Mouse (Mus musculus): ENCODE measurements at regions not wholly inside any gene's neighbourhood (a gene's known extent, or its start where the extent isn't known, plus 50 kb on each side); places are given as distances from the start of the nearest gene placed in this dataset.

DNA sequence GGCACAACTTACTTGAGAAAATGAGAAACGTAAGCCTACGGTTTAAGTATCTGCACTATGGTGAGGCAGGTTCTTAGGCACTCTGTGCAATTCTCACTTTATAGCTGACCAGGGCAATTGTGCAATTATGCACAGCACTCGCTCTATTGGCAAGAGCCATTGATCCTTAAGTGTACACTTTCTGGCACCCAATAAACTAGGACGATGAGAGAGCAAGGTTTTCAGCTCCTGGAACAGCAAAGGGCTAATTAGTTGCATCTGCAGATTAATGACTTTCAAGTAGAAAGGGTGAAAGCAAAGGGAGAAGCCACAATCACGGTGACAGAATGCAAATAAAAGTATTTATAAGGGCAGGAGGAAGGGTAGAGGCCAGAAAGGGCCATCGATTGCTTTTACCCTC, 185.4 kb upstream of the Gm10306 start:
- Histone ChIP-seq H3K9ac (replicated peaks; ENCODE audit: low read depth, low read length) (no peak overlapping the region), H3K27me3 (ENCODE audit: control insufficient read depth, insufficient read depth, low read length) (no peaks in the 10 kb centered on the region), H3K4me1 (ENCODE audit: control insufficient read depth, insufficient read depth) (no peaks in the 10 kb centered on the region), H3K9me3 (replicated peaks; ENCODE audit: control insufficient read depth, low read length) (no peaks in the 10 kb centered on the region), H3K4me2 (ENCODE audit: low read depth, low read length) (no peak overlapping the region), H3K4me3 (ENCODE audit: low read depth, low read length) (no peak overlapping the region), H3K36me3 (replicated peaks; ENCODE audit: control insufficient read depth, insufficient read depth, low read length) (no peaks in the 10 kb centered on the region), H3K27ac (ENCODE audit: low read depth) (no peak overlapping the region)
- WGBS: 73% methylated on average over 6 of the region's 6 CpGs
- ATAC-seq (ENCODE audit: insufficient read depth, low read depth): no peak
- no peak for DNase-seq (ENCODE audit: low spot score)
- TF ChIP-seq EP300 (IDR thresholded peaks at IDR 0.05; ENCODE audit: low read depth) (no peak), CTCF (IDR thresholded peaks at IDR 0.05; ENCODE audit: low read depth) (no peak)

GRCm38 (mm10) chr4:94376256-94376655, 180.1 kb upstream of the Gm10306 start:
- DNase-seq (ENCODE audit: low spot score) (no peak), ATAC-seq (ENCODE audit: insufficient read depth, low read depth) (no peak)
- WGBS: 83% methylated on average over 1 of the region's 1 CpGs
- TF ChIP-seq CTCF (IDR thresholded peaks at IDR 0.05; ENCODE audit: low read depth) (no peak), EP300 (IDR thresholded peaks at IDR 0.05; ENCODE audit: low read depth) (no peak)
- H3K4me3 ChIP-seq (ENCODE audit: low read depth, low read length): no peak overlapping the region
- H3K4me1 ChIP-seq (ENCODE audit: control insufficient read depth, insufficient read depth): no peaks in the 10 kb centered on the region
- H3K27me3 ChIP-seq (ENCODE audit: control insufficient read depth, insufficient read depth, low read length): no peaks in the 10 kb centered on the region
- no peaks in the 10 kb centered on the region for H3K36me3 ChIP-seq (replicated peaks; ENCODE audit: control insufficient read depth, insufficient read depth, low read length)
- no peak overlapping the region for H3K4me2 ChIP-seq (ENCODE audit: low read depth, low read length)
- no peak overlapping the region for H3K27ac ChIP-seq (ENCODE audit: low read depth)
- no peak overlapping the region for H3K9ac ChIP-seq (replicated peaks; ENCODE audit: low read depth, low read length)
- no peaks in the 10 kb centered on the region for H3K9me3 ChIP-seq (replicated peaks; ENCODE audit: control insufficient read depth, low read length)

GRCm38 (mm10) chr4:94385703-94386102, 170.6 kb upstream of the Gm10306 start:
- ATAC-seq (ENCODE audit: insufficient read depth, low read depth) (no peak), DNase-seq (ENCODE audit: low spot score) (no peak)
- Histone ChIP-seq H3K27ac (ENCODE audit: low read depth) (no peak overlapping the region), H3K27me3 (ENCODE audit: control insufficient read depth, insufficient read depth, low read length) (no peaks in the 10 kb centered on the region), H3K4me3 (ENCODE audit: low read depth, low read length) (no peak overlapping the region), H3K4me2 (ENCODE audit: low read depth, low read length) (no peak overlapping the region), H3K4me1 (ENCODE audit: control insufficient read depth, insufficient read depth) (no peaks in the 10 kb centered on the region), H3K36me3 (replicated peaks; ENCODE audit: control insufficient read depth, insufficient read depth, low read length) (no peaks in the 10 kb centered on the region), H3K9ac (replicated peaks; ENCODE audit: low read depth, low read length) (no peak overlapping the region), H3K9me3 (replicated peaks; ENCODE audit: control insufficient read depth, low read length) (no peaks in the 10 kb centered on the region)
- 44% methylated on average over 7 of the region's 7 CpGs for WGBS
- TF ChIP-seq EP300 (IDR thresholded peaks at IDR 0.05; ENCODE audit: low read depth) (no peak), CTCF (IDR thresholded peaks at IDR 0.05; ENCODE audit: low read depth) (no peak)

GRCm38 (mm10) chr4:94388317-94388716, 168.0 kb upstream of the Gm10306 start:
- TF ChIP-seq CTCF (IDR thresholded peaks at IDR 0.05; ENCODE audit: low read depth): no peak
- TF ChIP-seq EP300 (IDR thresholded peaks at IDR 0.05; ENCODE audit: low read depth): no peak

GRCm38 (mm10) chr4:94394462-94394861, 161.9 kb upstream of the Gm10306 start:
- DNase-seq (ENCODE audit: low spot score) (no peak), ATAC-seq (ENCODE audit: insufficient read depth, low read depth) (no peak)
- no peak overlapping the region for H3K27ac ChIP-seq (ENCODE audit: low read depth)
- WGBS: 64% methylated on average over 2 of the region's 2 CpGs
- H3K4me1 ChIP-seq (ENCODE audit: control insufficient read depth, insufficient read depth): no peaks in the 10 kb centered on the region
- no peak for TF ChIP-seq EP300 (IDR thresholded peaks at IDR 0.05; ENCODE audit: low read depth)
- no peak for TF ChIP-seq CTCF (IDR thresholded peaks at IDR 0.05; ENCODE audit: low read depth)
- no peaks in the 10 kb centered on the region for H3K27me3 ChIP-seq (ENCODE audit: control insufficient read depth, insufficient read depth, low read length)
- H3K4me3 ChIP-seq (ENCODE audit: low read depth, low read length): no peak overlapping the region
- no peaks in the 10 kb centered on the region for H3K9me3 ChIP-seq (replicated peaks; ENCODE audit: control insufficient read depth, low read length)
- no peak overlapping the region for H3K9ac ChIP-seq (replicated peaks; ENCODE audit: low read depth, low read length)
- no peak overlapping the region for H3K4me2 ChIP-seq (ENCODE audit: low read depth, low read length)
- no peaks in the 10 kb centered on the region for H3K36me3 ChIP-seq (replicated peaks; ENCODE audit: control insufficient read depth, insufficient read depth, low read length)

More at GRCm38 (mm10) chr4:94388317-94388716, 168.0 kb upstream of the Gm10306 start:
- H3K4me3 ChIP-seq (ENCODE audit: low read depth, low read length): no peak overlapping the region
- H3K9me3 ChIP-seq (replicated peaks; ENCODE audit: control insufficient read depth, low read length): no peaks in the 10 kb centered on the region
- ATAC-seq (ENCODE audit: insufficient read depth, low read depth) (no peak), DNase-seq (ENCODE audit: low spot score) (no peak)
- H3K4me2 ChIP-seq (ENCODE audit: low read depth, low read length): no peak overlapping the region
- no peaks in the 10 kb centered on the region for H3K4me1 ChIP-seq (ENCODE audit: control insufficient read depth, insufficient read depth)
- no peaks in the 10 kb centered on the region for H3K27me3 ChIP-seq (ENCODE audit: control insufficient read depth, insufficient read depth, low read length)
- no peaks in the 10 kb centered on the region for H3K36me3 ChIP-seq (replicated peaks; ENCODE audit: control insufficient read depth, insufficient read depth, low read length)
- no peak overlapping the region for H3K27ac ChIP-seq (ENCODE audit: low read depth)
- no peak overlapping the region for H3K9ac ChIP-seq (replicated peaks; ENCODE audit: low read depth, low read length)
- 45% methylated on average over 2 of the region's 2 CpGs for WGBS

- Histone ChIP-seq H3K27me3 (ENCODE audit: control insufficient read depth, insufficient read depth, low read length) (no peaks in the 10 kb centered on the region), H3K9me3 (replicated peaks; ENCODE audit: control insufficient read depth, low read length) (no peaks in the 10 kb centered on the region), H3K4me2 (ENCODE audit: low read depth, low read length) (no peak overlapping the region), H3K9ac (replicated peaks; ENCODE audit: low read depth, low read length) (no peak overlapping the region), H3K4me3 (ENCODE audit: low read depth, low read length) (no peak overlapping the region), H3K27ac (ENCODE audit: low read depth) (no peak overlapping the region), H3K4me1 (ENCODE audit: control insufficient read depth, insufficient read depth) (no peaks in the 10 kb centered on the region), H3K36me3 (replicated peaks; ENCODE audit: control insufficient read depth, insufficient read depth, low read length) (no peaks in the 10 kb centered on the region)
- WGBS: 31% methylated on average over 2 of the region's 2 CpGs
- no peak for ATAC-seq (ENCODE audit: insufficient read depth, low read depth)
- no peak for DNase-seq (ENCODE audit: low spot score)
- TF ChIP-seq EP300 (IDR thresholded peaks at IDR 0.05; ENCODE audit: low read depth) (no peak), CTCF (IDR thresholded peaks at IDR 0.05; ENCODE audit: low read depth) (no peak)
These were observed 159.1 kb upstream of the Gm10306 start for GRCm38 (mm10) chr4:94397284-94397683.

All from heart, postnatal 0 days (tissue).